Mouse (Mus musculus): ENCODE data around the gene Sf3b4. TPM values are rescaled to one million over a fixed set of nuclear protein-coding genes. Genes with fewer than 3 reads are reported as not detected.
A peak's percentile ranks its signal among the peaks of the same experiment; 100 is the strongest.
"Not testable (repeated sequence)": the region's sequence is repeated elsewhere in the genome, so short reads cannot be mapped to it uniquely, and the experiment has no call there.

The Sf3b4 gene
- polyA plus RNA-seq, 1 experiment from 2014 or later: 152 TPM

DNA sequence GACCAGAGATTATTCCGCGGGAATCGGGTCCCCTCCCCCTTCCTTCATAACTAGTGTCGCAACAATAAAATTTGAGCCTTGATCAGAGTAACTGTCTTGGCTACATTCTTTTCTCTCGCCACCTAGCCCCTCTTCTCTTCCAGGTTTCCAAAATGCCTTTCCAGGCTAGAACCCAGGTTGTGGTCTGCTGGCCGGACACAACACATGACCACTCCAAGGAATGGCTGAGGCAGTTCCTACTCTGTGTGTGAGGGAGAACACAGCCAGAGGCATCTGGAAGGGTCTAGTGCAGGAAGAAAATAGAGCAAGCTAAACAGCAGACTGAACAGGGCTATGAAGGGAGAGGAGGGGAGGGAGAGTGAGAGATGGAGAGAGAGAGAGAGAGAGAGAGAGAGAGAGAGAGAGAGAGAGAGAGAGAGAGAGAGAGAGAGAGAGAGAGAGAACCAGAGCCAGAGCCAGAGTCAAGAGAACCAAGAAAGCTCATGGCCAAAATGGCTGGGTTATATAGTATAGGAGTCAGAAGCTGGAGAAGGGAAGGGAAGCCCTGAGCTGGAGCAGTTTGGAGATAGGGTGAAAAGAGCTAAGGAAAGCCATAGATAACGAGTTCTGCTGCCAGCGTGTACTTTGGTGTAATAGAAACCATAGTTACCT, 26.6 kb downstream of the Sf3b4 start:
- ATAC-seq; H3K27ac ChIP-seq; H3K9ac ChIP-seq; H3K4me1 ChIP-seq (replicated peaks); H3K36me3 ChIP-seq; H3K27me3 ChIP-seq (replicated peaks); H3K4me3 ChIP-seq (replicated peaks); H3K9me3 ChIP-seq: not testable (repeated sequence)
- H3K4me2 ChIP-seq (replicated peaks): 0 out of 2 replicates have a peak overlapping the region, but pooled peaks have one; percentile 95
- WGBS: 26% methylated on average over 7 of the region's 8 CpGs

GRCm38 (mm10) chr3:96199731-96200130, 27.6 kb downstream of the Sf3b4 start:
- no peak overlapping the region for H3K4me2 ChIP-seq (replicated peaks)
- 73% methylated on average over 2 of the region's 2 CpGs for WGBS
- no peak for ATAC-seq
- no peaks in the 10 kb centered on the region for H3K27me3 ChIP-seq (replicated peaks)
- no peaks in the 10 kb centered on the region for H3K9me3 ChIP-seq
- peaks cover 6% of the 10 kb centered on the region for H3K4me1 ChIP-seq (replicated peaks)
- H3K36me3 ChIP-seq: no peaks in the 10 kb centered on the region
- H3K27ac ChIP-seq: no peak overlapping the region
- H3K4me3 ChIP-seq (replicated peaks): no peak overlapping the region
- no peak overlapping the region for H3K9ac ChIP-seq

DNA sequence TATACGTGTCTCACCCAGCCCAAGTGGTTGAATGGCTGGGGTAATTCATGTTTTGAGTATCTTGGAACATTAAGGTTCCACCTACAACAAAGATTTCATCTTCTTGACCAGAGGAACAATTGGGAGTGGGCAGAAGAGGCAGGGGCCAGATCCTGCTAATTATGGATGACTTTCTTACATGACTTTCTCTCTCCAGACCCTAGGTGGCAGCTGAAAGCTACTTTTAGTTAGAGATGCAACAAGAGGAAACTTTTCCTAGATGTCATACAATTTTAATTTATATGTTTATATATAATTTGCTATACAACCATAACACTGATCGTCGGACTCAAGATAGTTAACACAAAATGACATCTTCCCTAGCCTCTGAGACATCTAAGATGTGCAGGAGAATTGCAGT, 35.7 kb downstream of the Sf3b4 start:
- Histone ChIP-seq H3K4me2 (replicated peaks) (no peak overlapping the region), H3K4me3 (replicated peaks) (no peak overlapping the region), H3K9me3 (no peaks in the 10 kb centered on the region), H3K4me1 (replicated peaks) (no peaks in the 10 kb centered on the region), H3K36me3 (no peaks in the 10 kb centered on the region), H3K9ac (no peak overlapping the region), H3K27me3 (replicated peaks) (no peaks in the 10 kb centered on the region), H3K27ac (no peak overlapping the region)
- ATAC-seq: no peak
- WGBS: 71% methylated on average over 3 of the region's 3 CpGs

DNA sequence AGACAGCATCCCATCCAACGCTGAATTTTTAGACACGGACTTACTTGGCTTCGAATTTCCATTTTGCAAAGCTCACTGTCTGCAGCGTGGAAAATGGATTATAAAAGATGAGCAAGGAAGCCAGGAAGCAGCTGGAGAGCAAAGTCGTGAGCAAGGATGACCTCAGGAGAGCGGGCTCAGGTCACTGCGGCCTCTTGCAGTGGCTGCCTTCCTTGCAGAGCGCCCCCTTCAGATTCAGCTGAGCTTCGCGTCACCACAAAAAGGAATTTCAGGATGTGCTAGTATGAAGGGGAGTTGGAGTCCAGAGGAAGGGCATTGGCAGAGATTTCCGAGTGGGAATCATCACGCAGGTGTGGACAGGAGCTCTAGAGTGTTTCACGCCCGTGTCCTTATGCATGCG, 37.1 kb downstream of the Sf3b4 start:
- no peaks in the 10 kb centered on the region for H3K9me3 ChIP-seq
- H3K27me3 ChIP-seq (replicated peaks): no peaks in the 10 kb centered on the region
- no peak for ATAC-seq
- no peaks in the 10 kb centered on the region for H3K36me3 ChIP-seq
- no peak overlapping the region for H3K4me3 ChIP-seq (replicated peaks)
- no peak overlapping the region for H3K9ac ChIP-seq
- H3K27ac ChIP-seq: no peak overlapping the region
- WGBS: 24% methylated on average over 15 of the region's 15 CpGs
- H3K4me1 ChIP-seq (replicated peaks): no peaks in the 10 kb centered on the region
- H3K4me2 ChIP-seq (replicated peaks): no peak overlapping the region

DNA sequence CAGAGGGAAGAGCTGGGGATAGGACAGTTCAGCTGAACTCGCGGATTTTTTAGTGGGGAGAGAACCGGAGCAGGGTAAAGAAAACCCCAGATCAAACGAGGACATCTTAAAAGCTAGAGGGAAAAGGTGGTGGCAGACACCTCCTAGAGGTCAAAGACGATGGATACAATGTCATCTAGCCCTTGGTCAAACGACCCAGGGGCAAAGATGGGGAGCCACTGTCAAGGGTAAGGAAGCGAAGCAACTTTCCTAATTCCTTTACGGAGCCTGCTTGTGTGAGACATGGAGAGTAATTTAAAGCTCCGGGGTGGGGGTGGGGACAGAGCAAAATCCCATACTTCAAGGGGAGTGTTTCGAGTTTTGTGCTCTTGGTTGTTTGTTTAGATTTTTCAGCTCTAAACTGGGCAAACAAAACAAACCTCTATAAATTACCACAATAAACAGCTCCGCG, 47.1 kb downstream of the Sf3b4 start:
- Histone ChIP-seq H3K4me2 (replicated peaks) (peak overlapping the region; percentile 83), H3K36me3 (no peaks in the 10 kb centered on the region), H3K9me3 (no peaks in the 10 kb centered on the region), H3K9ac (peak overlapping the region; percentile 55), H3K27ac (peak overlapping the region; percentile 98), H3K4me1 (replicated peaks) (peaks cover 13% of the 10 kb centered on the region; the same call in 1 of the 2 replicates), H3K4me3 (replicated peaks) (peak overlapping the region; percentile 56), H3K27me3 (replicated peaks) (no peaks in the 10 kb centered on the region)
- WGBS: under 1% methylated on average over 12 of the region's 12 CpGs
- ATAC-seq: peak; percentile 11

DNA sequence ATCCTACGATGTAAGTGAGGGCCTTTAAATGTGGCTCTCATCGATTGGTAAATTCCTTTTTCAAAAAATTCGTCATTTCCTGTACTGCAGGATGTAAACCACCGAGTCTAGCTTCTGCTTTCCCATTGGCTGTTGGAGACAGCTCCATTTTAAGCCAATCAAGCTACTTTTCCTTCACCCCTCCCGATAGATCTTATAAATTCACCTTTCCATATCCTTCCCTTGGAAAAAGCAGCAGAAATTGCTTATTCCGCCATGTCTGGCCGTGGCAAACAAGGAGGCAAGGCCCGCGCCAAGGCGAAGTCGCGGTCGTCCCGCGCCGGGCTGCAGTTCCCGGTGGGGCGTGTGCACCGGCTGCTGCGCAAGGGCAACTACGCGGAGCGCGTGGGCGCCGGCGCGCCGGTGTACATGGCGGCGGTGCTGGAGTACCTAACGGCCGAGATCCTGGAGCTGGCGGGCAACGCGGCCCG, 47.6 kb downstream of the Sf3b4 start, which contains the start of the genes Bola1 and Hist2h2ab:
Bola1 (minus strand) TSS at position 49 of the 470 bp plus-strand sequence.
Hist2h2ab (plus strand) TSS at position 205 of the 470 bp plus-strand sequence.
- peaks cover 13% of the 10 kb centered on the region; the same call in 1 of the 2 replicates for H3K4me1 ChIP-seq (replicated peaks)
- peak within 1 kb of the TSS; percentile 56 for H3K4me3 ChIP-seq (replicated peaks)
- no peaks in the 10 kb centered on the region for H3K9me3 ChIP-seq
- peak; percentile 86 for ATAC-seq
- H3K4me2 ChIP-seq (replicated peaks): peak within 1 kb of the TSS; percentile 83
- peak within 1 kb of the TSS; percentile 73 for H3K9ac ChIP-seq
- peak within 1 kb of the TSS; percentile 98 for H3K27ac ChIP-seq
- under 1% methylated on average over 37 of the region's 37 CpGs for WGBS
- H3K36me3 ChIP-seq: no peaks in the 10 kb centered on the region
- H3K27me3 ChIP-seq (replicated peaks): no peaks in the 10 kb centered on the region

DNA sequence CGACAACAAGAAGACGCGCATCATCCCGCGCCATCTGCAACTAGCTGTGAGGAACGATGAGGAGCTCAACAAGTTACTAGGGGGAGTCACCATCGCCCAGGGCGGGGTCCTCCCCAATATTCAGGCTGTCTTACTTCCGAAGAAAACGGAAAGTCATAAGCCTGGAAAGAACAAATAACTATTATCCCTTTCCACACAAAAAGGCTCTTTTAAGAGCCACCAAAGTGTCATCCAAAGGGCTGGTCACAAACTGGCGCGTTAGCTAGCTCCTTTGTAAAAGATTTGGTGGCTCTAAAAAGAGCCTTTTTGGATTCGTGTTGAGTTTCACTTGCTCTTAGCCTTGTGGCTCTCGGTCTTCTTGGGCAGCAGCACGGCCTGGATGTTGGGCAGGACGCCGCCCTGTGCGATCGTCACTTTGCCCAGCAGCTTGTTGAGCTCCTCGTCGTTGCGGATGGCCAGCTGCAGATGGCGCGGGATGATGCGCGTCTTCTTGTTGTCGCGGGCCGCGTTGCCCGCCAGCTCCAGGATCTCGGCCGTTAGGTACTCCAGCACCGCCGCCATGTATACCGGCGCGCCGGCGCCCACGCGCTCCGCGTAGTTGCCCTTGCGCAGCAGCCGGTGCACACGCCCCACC, 48.1 kb downstream of the Sf3b4 start:
- H3K27ac ChIP-seq: peak overlapping the region; percentile 98
- peak; percentile 7; the same call in 1 of the 2 replicates for ATAC-seq
- not testable (repeated sequence) for H3K9me3 ChIP-seq; H3K27me3 ChIP-seq (replicated peaks); H3K36me3 ChIP-seq
- peaks cover 13% of the 10 kb centered on the region; the same call in 1 of the 2 replicates for H3K4me1 ChIP-seq (replicated peaks)
- H3K9ac ChIP-seq: peak overlapping the region; percentile 73
- WGBS: under 1% methylated on average over 37 of the region's 47 CpGs
- H3K4me2 ChIP-seq (replicated peaks): peak overlapping the region; percentile 83
- peak overlapping the region; percentile 56 for H3K4me3 ChIP-seq (replicated peaks)

GRCm38 (mm10) chr3:96220765-96221639, 48.9 kb downstream of the Sf3b4 start, which contains the start of the genes Hist2h2ac and Hist2h2be:
Gene Hist2h2ac, minus strand, starts transcription at chr3:96220880.
Gene Hist2h2be, plus strand, starts transcription at chr3:96221119.
- Histone ChIP-seq H3K4me3 (replicated peaks) (peak within 1 kb of the TSS; percentile 56), H3K36me3 (no peaks in the 10 kb centered on the region), H3K4me2 (replicated peaks) (peak within 1 kb of the TSS; percentile 83), H3K4me1 (replicated peaks) (peaks cover 11% of the 10 kb centered on the region; the same call in 1 of the 2 replicates), H3K9me3 (no peaks in the 10 kb centered on the region), H3K9ac (peak within 1 kb of the TSS; percentile 73), H3K27ac (peak within 1 kb of the TSS; percentile 98), H3K27me3 (replicated peaks) (no peaks in the 10 kb centered on the region)
- peak; percentile 94 for ATAC-seq
- under 1% methylated on average over 43 of the region's 43 CpGs for WGBS

GRCm38 (mm10) chr3:96221640-96222038, 49.5 kb downstream of the Sf3b4 start:
- H3K4me3 ChIP-seq (replicated peaks): peak overlapping the region; percentile 56
- peaks cover 11% of the 10 kb centered on the region; the same call in 1 of the 2 replicates for H3K4me1 ChIP-seq (replicated peaks)
- WGBS: 24% methylated on average over 9 of the region's 9 CpGs

DNA sequence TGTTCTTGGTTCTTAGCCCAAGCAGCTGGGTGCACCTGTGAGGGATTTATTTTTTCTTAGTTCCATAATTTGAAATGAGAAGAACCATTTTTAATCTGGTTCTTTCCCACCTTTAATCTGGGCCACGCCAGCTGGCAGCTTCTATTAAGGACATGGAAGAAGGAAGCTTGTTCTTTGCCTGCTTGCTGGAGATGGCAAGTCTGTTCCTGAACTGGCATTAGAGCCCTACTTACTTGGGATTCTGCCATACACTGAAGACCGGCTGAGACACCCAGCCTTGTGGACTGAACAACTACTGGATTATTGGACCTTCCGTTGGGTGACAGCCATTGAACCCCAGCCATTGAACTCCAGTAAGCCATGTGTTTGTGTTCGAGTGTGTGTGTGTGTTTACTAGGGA, 50.6 kb downstream of the Sf3b4 start:
- Histone ChIP-seq H3K9ac (no peak overlapping the region; the same call in 1 of the 2 replicates), H3K9me3 (no peaks in the 10 kb centered on the region), H3K27me3 (replicated peaks) (no peaks in the 10 kb centered on the region), H3K36me3 (no peaks in the 10 kb centered on the region), H3K4me3 (replicated peaks) (no peak overlapping the region), H3K4me2 (replicated peaks) (peak overlapping the region; percentile 83; the same call in 1 of the 2 replicates), H3K4me1 (replicated peaks) (peaks cover 11% of the 10 kb centered on the region; the same call in 1 of the 2 replicates), H3K27ac (no peak overlapping the region)
- no peak for ATAC-seq
- WGBS: 88% methylated on average over 4 of the region's 4 CpGs

More at GRCm38 (mm10) chr3:96221640-96222038, 49.5 kb downstream of the Sf3b4 start:
- peak overlapping the region; percentile 98 for H3K27ac ChIP-seq
- ATAC-seq: no peak
- H3K9me3 ChIP-seq: no peaks in the 10 kb centered on the region
- H3K36me3 ChIP-seq: no peaks in the 10 kb centered on the region
- H3K27me3 ChIP-seq (replicated peaks): no peaks in the 10 kb centered on the region
- H3K9ac ChIP-seq: peak overlapping the region; percentile 44
- H3K4me2 ChIP-seq (replicated peaks): peak overlapping the region; percentile 83

GRCm38 (mm10) chr3:96225421-96225820, 53.3 kb downstream of the Sf3b4 start:
- 49% methylated on average over 2 of the region's 2 CpGs for WGBS
- Histone ChIP-seq H3K4me1 (replicated peaks) (peaks cover 11% of the 10 kb centered on the region; the same call in 1 of the 2 replicates), H3K4me3 (replicated peaks) (no peak overlapping the region), H3K27ac (no peak overlapping the region), H3K9ac (no peak overlapping the region), H3K27me3 (replicated peaks) (no peaks in the 10 kb centered on the region), H3K4me2 (replicated peaks) (no peak overlapping the region), H3K9me3 (no peaks in the 10 kb centered on the region), H3K36me3 (no peaks in the 10 kb centered on the region)
- no peak for ATAC-seq

Data from intestine, embryonic 15.5 days (tissue).